Mouse (Mus musculus) hindbrain, postnatal 0 days (tissue): ENCODE data around the gene Prkaa1. TPM values are rescaled to one million over a fixed set of nuclear protein-coding genes. Genes with fewer than 3 reads are reported as not detected.

Experiments used
- ATAC-seq: fragments of 200-750 bp; cut with Nextera tagmentation; 2 replicates; pipeline ENCODE4 v1.8.0; 2017; ENCODE audit warnings: mild to moderate bottlenecking, moderate TSS enrichment, moderate library complexity
- DNase-seq: peaks from one replicate; pipeline ENCODE4 v3.0.0-alpha.2; 2015; ENCODE audit warnings: low spot score
- H3K27ac ChIP-seq: fragments of 300-500 bp; sonication (generic); 2 replicates; pipeline ENCODE4 v1.5.1; 2014; ENCODE audit warnings: mild to moderate bottlenecking
- H3K27me3 ChIP-seq: fragments of 300-500 bp; sonication (generic); 2 replicates; pipeline ENCODE4 v1.6.1; 2014; ENCODE audit warnings: low read length, mixed read lengths; ENCODE audit not compliant: insufficient read depth
- H3K36me3 ChIP-seq: fragments of 300-500 bp; sonication (generic); 2 replicates; pipeline ENCODE4 v1.6.1; 2014; ENCODE audit warnings: low read length, mixed read lengths; ENCODE audit not compliant: insufficient read depth
- H3K4me1 ChIP-seq: fragments of 300-500 bp; sonication (generic); 2 replicates; pipeline ENCODE4 v1.6.1; 2014; ENCODE audit warnings: antibody characterized with exemption, low read length, mixed read lengths; ENCODE audit not compliant: insufficient read depth
- H3K4me2 ChIP-seq: fragments of 300-500 bp; sonication (generic); 2 replicates; pipeline ENCODE4 v1.6.1; 2014; ENCODE audit warnings: low read depth, mild to moderate bottlenecking, low read length, moderate library complexity, mixed read lengths
- H3K4me3 ChIP-seq: fragments of 300-500 bp; sonication (generic); 2 replicates; pipeline ENCODE4 v1.5.1; 2014; ENCODE audit warnings: low read length
- H3K9ac ChIP-seq: fragments of 300-500 bp; sonication (generic); replicated peaks from 2 replicates; pipeline ENCODE4 v1.6.1; 2014; ENCODE audit warnings: mild to moderate bottlenecking, low read length, moderate library complexity, mixed read lengths
- H3K9me3 ChIP-seq: fragments of 300-500 bp; sonication (generic); 2 replicates; pipeline ENCODE4 v1.6.1; 2016; ENCODE audit warnings: low read length, mixed read lengths
- CTCF ChIP-seq: IDR thresholded peaks from 2 replicates; pipeline ENCODE4 v1.5.1; 2016; ENCODE audit warnings: antibody characterized with exemption, control low read depth, low read depth
- whole genome bisulfite sequencing: fragments of 180-500 bp; shearing (Covaris S2); extraction: QIAGEN DNeasy Blood & Tissue Kit; methylation state at CpG from one replicate; pipeline ENCODE4 v1.1.7; 2014; 5-methylcytosine and 5-hydroxymethylcytosine counted together
- polyA plus RNA-seq: library from polyadenylated mRNA; unstranded; fragments of >200 nt; fragmentation: Nextera tagmentation; extraction: Ambion mirVana; gene quantifications from 2 replicates; pipeline ENCODE4 v1.2.1, GENCODE M21; 2015
- total RNA-seq: library from RNA; depleted of rRNA; stranded (reverse); fragments of >200 nt; gene quantifications from 2 replicates; pipeline ENCODE4 v1.2.3, GENCODE M21; 2014

Gene Prkaa1
- total and polyA plus RNA-seq, 2 experiments from 2014 or later: 9.4 to 14.3 TPM

- DNase-seq (no peak), ATAC-seq (no peak)
- H3K4me3 ChIP-seq: no peak overlapping the region
- H3K9me3 ChIP-seq: no peaks in the 10 kb centered on the region
- H3K4me2 ChIP-seq: no peak overlapping the region
- H3K36me3 ChIP-seq: peaks cover 26% of the 10 kb centered on the region
- H3K27ac ChIP-seq: no peak overlapping the region
- WGBS: 89% methylated on average over 9 of the region's 9 CpGs
- H3K27me3 ChIP-seq: no peaks in the 10 kb centered on the region
- no peak for TF ChIP-seq CTCF
- peaks cover 7% of the 10 kb centered on the region; the same call in 1 of the 2 replicates for H3K4me1 ChIP-seq
- H3K9ac ChIP-seq: no peak overlapping the region
These were observed 25.0 kb upstream of the Prkaa1 start for GRCm38 (mm10) chr15:5118626-5119025.

GRCm38 (mm10) chr15:5119192-5119591, 24.5 kb upstream of the Prkaa1 start:
- Histone ChIP-seq H3K36me3 (peaks cover 26% of the 10 kb centered on the region), H3K4me1 (peaks cover 7% of the 10 kb centered on the region; the same call in 1 of the 2 replicates), H3K27me3 (no peaks in the 10 kb centered on the region), H3K4me3 (no peak overlapping the region), H3K9me3 (no peaks in the 10 kb centered on the region), H3K4me2 (no peak overlapping the region), H3K27ac (no peak overlapping the region), H3K9ac (no peak overlapping the region)
- WGBS: 99% methylated on average over 2 of the region's 2 CpGs
- DNase-seq (no peak), ATAC-seq (no peak)
- no peak for TF ChIP-seq CTCF

- H3K27me3 ChIP-seq: no peaks in the 10 kb centered on the region
- no peak overlapping the region for H3K27ac ChIP-seq
- no peak for DNase-seq
- H3K9ac ChIP-seq: no peak overlapping the region
- TF ChIP-seq CTCF: peak; percentile 39; the same call in 1 of the 2 replicates
- H3K9me3 ChIP-seq: no peaks in the 10 kb centered on the region
- no peak for ATAC-seq
- H3K36me3 ChIP-seq: peaks cover 26% of the 10 kb centered on the region
- 94% methylated on average over 2 of the region's 2 CpGs for WGBS
- H3K4me2 ChIP-seq: no peak overlapping the region
- no peak overlapping the region for H3K4me3 ChIP-seq
- peaks cover 7% of the 10 kb centered on the region; the same call in 1 of the 2 replicates for H3K4me1 ChIP-seq
These were observed 24.0 kb upstream of the Prkaa1 start for GRCm38 (mm10) chr15:5119707-5120106.

GRCm38 (mm10) chr15:5121535-5122313, 21.9 kb upstream of the Prkaa1 start:
- H3K36me3 ChIP-seq: peaks cover 26% of the 10 kb centered on the region
- H3K4me2 ChIP-seq: no peak overlapping the region
- no peak for ATAC-seq

GRCm38 (mm10) chr15:5126456-5126855, 17.2 kb upstream of the Prkaa1 start:
- Histone ChIP-seq H3K9ac (no peak overlapping the region), H3K36me3 (peaks cover 1% of the 10 kb centered on the region; the same call in 1 of the 2 replicates), H3K27me3 (no peaks in the 10 kb centered on the region), H3K4me1 (no peaks in the 10 kb centered on the region), H3K4me3 (no peak overlapping the region), H3K27ac (no peak overlapping the region), H3K9me3 (no peaks in the 10 kb centered on the region), H3K4me2 (no peak overlapping the region)
- 67% methylated on average over 3 of the region's 4 CpGs for WGBS
- DNase-seq (no peak), ATAC-seq (no peak)
- TF ChIP-seq CTCF: no peak

More at GRCm38 (mm10) chr15:5121535-5122313, 21.9 kb upstream of the Prkaa1 start:
- Histone ChIP-seq H3K9me3 (no peaks in the 10 kb centered on the region), H3K27ac (no peak overlapping the region), H3K9ac (no peak overlapping the region), H3K4me1 (peaks cover 7% of the 10 kb centered on the region; the same call in 1 of the 2 replicates), H3K4me3 (no peak overlapping the region), H3K27me3 (no peaks in the 10 kb centered on the region)
- WGBS: 84% methylated on average over 12 of the region's 12 CpGs
- DNase-seq: no peak
- TF ChIP-seq CTCF: no peak

- Histone ChIP-seq H3K9ac (no peak overlapping the region), H3K4me1 (no peaks in the 10 kb centered on the region), H3K9me3 (no peaks in the 10 kb centered on the region), H3K27me3 (no peaks in the 10 kb centered on the region), H3K4me3 (no peak overlapping the region), H3K36me3 (no peaks in the 10 kb centered on the region; the same call in 1 of the 2 replicates), H3K27ac (no peak overlapping the region), H3K4me2 (no peak overlapping the region)
- ATAC-seq: no peak
- WGBS: 78% methylated on average over 2 of the region's 2 CpGs
- no peak for DNase-seq
- no peak for TF ChIP-seq CTCF
These were observed 16.2 kb upstream of the Prkaa1 start for GRCm38 (mm10) chr15:5127487-5127886.
